Mouse (Mus musculus) lung, postnatal 10 days (tissue): ENCODE data around the gene Slc52a3.
"Not testable (repeated sequence)": the region's sequence is repeated elsewhere in the genome, so short reads cannot be mapped to it uniquely, and the experiment has no call there.

Experiments used
- DNase-seq: peaks from one replicate; pipeline ENCODE4 v3.0.0; 2021

Slc52a3 gene

DNA sequence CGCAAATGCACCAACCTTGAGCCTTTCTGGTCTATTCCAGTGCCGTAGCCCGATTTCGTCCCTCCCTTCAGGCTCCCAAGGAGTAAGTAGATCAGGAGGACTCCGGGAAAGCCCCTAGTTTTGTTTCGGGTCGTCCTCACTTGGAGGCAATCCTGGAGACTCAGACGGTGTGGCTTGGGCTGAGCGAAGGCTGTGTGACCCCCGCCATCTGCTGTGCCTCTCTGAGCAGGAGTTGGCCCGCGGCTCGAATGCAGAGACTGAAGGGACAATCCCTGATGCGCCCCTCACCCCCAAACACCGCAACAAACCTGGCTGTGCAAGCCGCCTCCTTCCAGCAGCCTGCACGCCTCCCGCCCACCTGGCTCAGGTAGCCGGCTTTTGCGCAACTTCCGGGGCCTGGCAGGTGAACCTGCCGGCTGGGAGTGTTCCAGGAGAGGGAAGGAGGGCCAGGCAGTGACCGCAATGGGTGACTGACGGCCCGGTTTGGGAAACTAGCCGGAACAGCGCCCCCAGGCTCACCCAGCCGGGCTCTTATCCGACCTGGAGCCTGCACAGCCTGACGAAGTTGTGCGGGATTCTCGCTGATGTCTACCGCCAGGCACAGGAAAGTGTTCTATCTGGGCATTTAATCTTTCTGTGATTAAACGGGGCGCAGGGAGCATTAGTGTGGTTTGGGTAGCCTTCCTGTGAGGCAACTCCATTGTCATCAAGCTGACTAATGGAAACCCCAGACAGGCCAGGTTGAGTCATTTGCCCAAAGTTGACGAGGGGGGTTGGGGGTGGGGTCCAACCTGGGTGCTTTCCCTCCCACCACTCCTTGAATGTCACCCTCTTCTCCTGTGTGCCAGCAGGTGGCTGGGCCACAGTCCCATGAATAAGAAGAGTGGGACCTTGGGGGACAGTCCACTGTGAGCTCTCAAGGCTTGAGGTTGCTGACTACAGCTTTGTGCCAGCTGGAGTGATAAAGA is 22.4 kb upstream of the Slc52a3 start:
- peak; percentile 85 for DNase-seq

DNA sequence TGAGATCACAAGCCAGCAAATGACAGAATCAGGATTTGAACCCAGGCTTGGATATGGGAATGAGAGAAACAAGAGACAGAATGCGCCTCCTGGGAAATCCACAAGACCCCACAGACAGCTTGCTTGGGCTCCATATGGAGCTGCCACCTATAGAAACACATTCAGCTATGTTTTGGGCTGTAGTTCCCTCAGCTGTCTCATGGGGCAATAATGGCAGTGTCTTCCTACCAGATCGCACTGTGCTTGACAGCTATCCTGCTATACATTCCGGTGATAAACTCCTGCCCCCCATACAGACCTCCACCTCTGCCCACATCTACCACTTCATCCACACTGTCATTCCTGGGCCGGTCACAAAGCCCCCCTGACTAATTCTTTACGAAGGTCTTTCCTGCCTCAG is 21.0 kb upstream of the Slc52a3 start:
- DNase-seq = no peak

- peak; percentile 31 for DNase-seq
These were observed 20.2 kb upstream of the Slc52a3 start for GRCm38 (mm10) chr2:151976067-151976466.

- peak; percentile 40 for DNase-seq
These were observed 18.4 kb upstream of the Slc52a3 start for GRCm38 (mm10) chr2:151977689-151978440.

DNA sequence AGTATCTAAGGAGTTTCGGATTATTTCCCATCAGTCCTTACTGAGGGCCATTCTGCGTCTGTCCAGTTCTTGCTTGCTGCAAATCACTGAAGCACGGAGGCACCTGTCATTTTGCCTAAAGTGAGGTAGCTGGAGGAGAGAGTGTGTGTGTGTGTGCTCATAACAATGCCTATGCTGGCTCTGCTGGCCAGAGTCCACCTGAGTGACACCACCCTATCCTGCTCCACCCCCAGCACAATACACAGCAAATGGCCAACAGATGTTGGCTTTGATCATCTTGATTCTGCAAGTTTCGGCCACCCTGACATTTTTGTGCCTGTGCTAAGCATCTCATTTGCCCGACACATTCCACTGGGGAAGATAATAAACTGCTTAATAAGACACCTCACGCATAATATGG is 17.8 kb upstream of the Slc52a3 start:
- DNase-seq = no peak

GRCm38 (mm10) chr2:151979470-151980354 is 16.6 kb upstream of the Slc52a3 start, which contains the start of gene Fam110a:
Fam110a (minus strand) TSS chr2:151980219.
- peak; percentile 97 for DNase-seq

GRCm38 (mm10) chr2:151980355-151980693 is 16.0 kb upstream of the Slc52a3 start:
- no peak for DNase-seq

DNA sequence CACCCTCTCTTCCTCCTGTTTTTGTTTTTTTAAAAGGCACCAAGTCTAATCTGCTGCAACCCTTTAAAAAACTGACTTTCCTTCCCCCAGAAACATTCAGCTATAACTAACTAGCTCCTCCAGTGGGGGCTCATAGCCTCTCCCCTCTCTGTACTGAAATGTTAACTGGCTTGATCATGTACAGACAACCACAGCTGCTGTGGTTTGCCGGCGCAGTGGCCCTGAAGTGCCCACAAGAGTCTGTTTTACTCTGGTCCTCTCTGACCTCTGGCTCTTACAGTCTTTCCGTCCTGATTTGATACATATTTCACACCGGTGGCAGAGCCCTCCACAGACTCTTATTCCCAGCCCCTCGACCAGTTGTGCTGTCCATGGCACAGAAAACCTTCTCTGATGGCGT is 15.0 kb upstream of the Slc52a3 start:
- DNase-seq = no peak

GRCm38 (mm10) chr2:151982476-151982875 is 13.8 kb upstream of the Slc52a3 start:
- no peak for DNase-seq

GRCm38 (mm10) chr2:151984019-151984418 is 12.3 kb upstream of the Slc52a3 start:
- DNase-seq = no peak

DNA sequence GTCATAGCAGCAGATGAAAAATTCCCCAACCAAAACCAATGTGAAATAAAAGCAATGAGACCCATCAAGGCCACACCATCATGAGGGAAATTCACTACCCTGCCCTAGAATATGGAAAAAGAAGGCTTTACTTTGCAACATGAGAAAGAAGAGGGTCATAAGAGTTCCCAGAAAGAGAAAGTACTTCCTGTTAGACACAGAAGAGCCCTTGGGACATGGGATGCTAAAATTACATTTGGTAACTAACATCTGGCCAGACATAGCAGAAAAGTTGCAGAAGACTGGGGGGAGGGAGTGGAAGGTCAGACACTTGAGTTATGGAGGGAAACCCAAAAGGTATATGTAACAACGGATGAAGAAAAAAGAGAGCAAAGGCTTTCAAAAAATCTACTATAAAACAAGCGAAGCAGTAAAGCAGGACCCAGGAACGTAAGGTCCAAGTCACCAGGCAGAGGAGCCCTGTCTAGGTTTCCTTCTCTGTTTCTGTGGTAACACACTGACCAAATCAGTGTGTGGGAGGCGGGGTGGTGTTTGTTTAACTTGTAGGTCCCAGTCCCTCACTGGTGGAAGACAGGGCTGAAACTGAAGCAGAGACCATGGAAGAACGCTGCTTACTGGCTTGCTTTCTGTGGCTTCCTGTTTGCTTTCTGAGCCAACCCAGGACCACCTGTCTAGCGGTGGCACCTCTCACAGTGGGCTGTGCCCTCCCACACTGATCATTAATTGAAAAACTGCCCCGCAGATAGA is 10.7 kb upstream of the Slc52a3 start:
- DNase-seq = no peak

DNA sequence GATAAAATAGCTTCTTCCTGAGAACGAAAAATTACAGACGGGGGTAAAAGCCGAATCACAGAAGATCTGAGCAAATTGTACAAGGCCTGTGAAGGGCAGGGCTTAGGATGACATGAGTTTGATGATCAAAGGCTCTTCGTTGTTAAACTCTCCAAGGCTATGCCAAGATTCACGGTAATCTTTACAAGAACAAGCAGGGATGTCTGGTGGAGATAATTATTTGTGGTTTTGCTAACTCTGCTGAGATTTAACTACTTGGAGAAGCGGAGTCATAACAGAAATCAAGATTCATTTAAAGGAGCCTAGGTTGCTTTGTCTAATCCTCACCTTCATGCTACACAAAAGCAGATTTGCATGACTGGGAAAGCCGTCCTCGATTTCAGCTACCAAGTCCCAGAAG is 9.4 kb upstream of the Slc52a3 start:
- no peak for DNase-seq

GRCm38 (mm10) chr2:151988978-151989377 is 7.3 kb upstream of the Slc52a3 start:
- no peak for DNase-seq

GRCm38 (mm10) chr2:151990985-151991394 is 5.3 kb upstream of the Slc52a3 start:
- no peak for DNase-seq

- DNase-seq = no peak
These were observed 4.9 kb upstream of the Slc52a3 start for GRCm38 (mm10) chr2:151991446-151991845.

DNA sequence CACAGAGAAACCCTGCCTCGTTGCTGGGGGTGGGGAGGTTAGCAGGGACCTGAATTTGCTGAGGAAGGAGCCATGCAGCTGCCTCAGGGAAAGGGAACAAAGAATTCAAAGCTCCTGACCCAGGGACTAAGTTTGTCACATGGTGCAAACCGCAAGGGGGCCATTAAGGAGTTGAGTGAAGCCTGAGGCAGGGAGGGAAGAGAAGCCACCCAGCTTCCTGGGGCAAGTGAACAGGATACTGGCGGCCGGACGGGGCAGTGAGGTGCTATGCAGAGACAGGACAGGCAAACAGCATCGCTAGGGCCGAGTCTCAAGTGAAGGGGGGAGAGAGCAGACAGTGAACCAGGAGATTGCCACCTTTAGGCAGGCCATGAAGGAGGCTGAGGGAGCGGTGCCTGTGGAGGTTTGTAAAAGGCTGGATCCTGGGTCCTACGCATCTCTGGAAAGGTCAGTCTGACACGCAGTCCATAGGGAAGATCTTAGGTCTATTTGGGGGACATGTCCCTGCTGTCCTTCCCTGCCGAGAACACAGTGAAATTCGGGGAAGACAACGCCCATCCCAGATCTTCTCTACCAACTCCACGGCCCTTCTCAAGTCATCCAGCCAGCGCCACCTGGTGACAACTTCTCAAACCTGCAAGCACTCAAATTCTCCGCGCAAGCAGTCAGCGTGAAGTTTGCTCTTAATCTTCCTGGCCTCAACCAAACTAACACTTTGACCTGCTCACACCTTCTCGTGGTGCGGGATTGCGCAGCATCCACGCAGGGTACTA is 1.8 kb upstream of the Slc52a3 start:
- DNase-seq = peak; percentile 86

GRCm38 (mm10) chr2:151997190-151997575 is 872 bp downstream of the Slc52a3 start:
- DNase-seq = not testable (repeated sequence)

GRCm38 (mm10) chr2:151997776-151998504 is 1.6 kb downstream of the Slc52a3 start:
- no peak for DNase-seq

GRCm38 (mm10) chr2:151998505-151998899 is 2.2 kb downstream of the Slc52a3 start:
- no peak for DNase-seq

GRCm38 (mm10) chr2:151998932-151999331 is 2.6 kb downstream of the Slc52a3 start:
- DNase-seq = no peak
